Mouse (Mus musculus): ENCODE results near the gene D630045J12Rik. TPM values are rescaled to one million over a fixed set of nuclear protein-coding genes. Genes with fewer than 3 reads are reported as not detected.

The D630045J12Rik gene
- polyA plus RNA-seq, 1 experiment = 0.33 TPM

DNA sequence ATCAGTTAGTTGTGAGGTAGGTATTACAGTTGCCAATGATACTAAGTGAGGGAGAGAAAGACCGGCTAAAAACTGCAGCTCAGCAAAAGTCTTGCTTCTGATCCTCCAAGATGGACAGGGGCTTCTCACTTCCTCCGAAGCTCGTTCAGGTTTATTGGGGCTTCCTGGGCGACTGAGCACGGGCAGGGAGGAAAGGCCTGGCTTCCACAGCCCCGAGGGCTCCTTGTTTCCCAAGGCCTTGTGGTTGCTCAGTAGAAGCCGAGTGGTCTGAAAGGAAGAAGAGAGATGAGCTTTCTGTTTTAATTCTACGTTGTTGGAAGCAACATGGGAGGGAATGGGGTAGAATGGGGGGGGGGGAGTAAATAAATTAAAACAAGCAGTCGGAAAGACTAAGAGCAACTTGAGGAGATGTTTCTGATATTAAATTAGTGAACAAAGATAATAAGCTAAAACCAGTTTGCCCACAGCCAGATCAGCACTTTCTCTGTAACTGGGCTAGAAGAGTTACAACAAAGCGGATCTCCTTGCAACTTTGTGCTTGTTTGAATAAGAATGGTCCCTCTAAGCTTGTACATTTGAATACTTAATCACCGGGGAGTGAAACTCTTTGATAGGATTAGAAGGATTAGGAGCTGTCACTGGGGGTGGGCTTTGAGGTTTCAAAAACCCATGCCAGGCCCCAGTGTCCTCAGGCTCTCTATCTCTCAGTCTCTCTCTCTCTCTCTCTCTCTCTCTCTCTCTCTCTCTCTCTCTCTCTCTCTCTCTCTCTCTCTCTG lies 39.2 kb upstream of the D630045J12Rik start:
- TF ChIP-seq POLR2A (IDR thresholded peaks at IDR 0.05; ENCODE audit: low read depth, low read length) (no peak), CTCF (IDR thresholded peaks at IDR 0.05; ENCODE audit: extremely low read depth, insufficient read depth, insufficient read length, insufficient replicate concordance) (no peak)
- no peaks in the 10 kb centered on the region for H3K27me3 ChIP-seq (ENCODE audit: control insufficient read depth, insufficient read depth, low read length)
- no peak overlapping the region for H3K27ac ChIP-seq (ENCODE audit: insufficient read depth, low read length)
- H3K4me1 ChIP-seq (ENCODE audit: control insufficient read depth, insufficient read depth, insufficient read length) = no peaks in the 10 kb centered on the region
- DNase-seq (ENCODE audit: low read depth in 1 of 2, low spot score in 2 of 2) = no peak
- H3K36me3 ChIP-seq (ENCODE audit: control insufficient read depth, insufficient read depth, low read length) = no peaks in the 10 kb centered on the region
- 88% methylated on average over 11 of the region's 11 CpGs for WGBS
- H3K4me3 ChIP-seq (ENCODE audit: extremely low read depth, insufficient read depth, insufficient read length) = no peak overlapping the region

DNA sequence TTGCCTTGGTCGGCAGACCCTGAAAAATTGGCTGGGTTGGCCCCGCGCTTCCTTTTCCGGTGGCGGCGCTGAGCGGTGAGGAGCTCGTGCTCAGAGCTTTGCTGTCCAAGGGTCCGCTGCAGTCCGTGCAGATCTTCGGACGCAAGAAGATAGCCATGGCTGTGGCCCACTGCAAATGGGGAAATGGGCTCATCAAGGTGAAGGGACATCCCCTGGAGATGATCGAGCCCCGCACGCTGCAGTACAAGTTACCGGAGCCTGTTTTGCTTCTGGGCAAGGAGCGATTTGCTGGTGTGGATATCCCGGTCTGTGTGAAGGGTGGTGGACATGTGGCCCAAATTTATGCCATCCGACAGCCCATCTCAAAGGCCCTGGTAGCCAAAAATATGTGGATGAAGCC lies 30.6 kb upstream of the D630045J12Rik start:
- no peak for DNase-seq (ENCODE audit: low read depth in 1 of 2, low spot score in 2 of 2)
- TF ChIP-seq CTCF (IDR thresholded peaks at IDR 0.05; ENCODE audit: extremely low read depth, insufficient read depth, insufficient read length, insufficient replicate concordance) = no peak
- no peak for TF ChIP-seq POLR2A (IDR thresholded peaks at IDR 0.05; ENCODE audit: low read depth, low read length)
- no peaks in the 10 kb centered on the region for H3K27me3 ChIP-seq (ENCODE audit: control insufficient read depth, insufficient read depth, low read length)
- no peaks in the 10 kb centered on the region for H3K36me3 ChIP-seq (ENCODE audit: control insufficient read depth, insufficient read depth, low read length)
- H3K4me1 ChIP-seq (ENCODE audit: control insufficient read depth, insufficient read depth, insufficient read length) = no peaks in the 10 kb centered on the region
- 96% methylated on average over 19 of the region's 19 CpGs for WGBS
- no peak overlapping the region for H3K27ac ChIP-seq (ENCODE audit: insufficient read depth, low read length)
- H3K4me3 ChIP-seq (ENCODE audit: extremely low read depth, insufficient read depth, insufficient read length) = no peak overlapping the region

DNA sequence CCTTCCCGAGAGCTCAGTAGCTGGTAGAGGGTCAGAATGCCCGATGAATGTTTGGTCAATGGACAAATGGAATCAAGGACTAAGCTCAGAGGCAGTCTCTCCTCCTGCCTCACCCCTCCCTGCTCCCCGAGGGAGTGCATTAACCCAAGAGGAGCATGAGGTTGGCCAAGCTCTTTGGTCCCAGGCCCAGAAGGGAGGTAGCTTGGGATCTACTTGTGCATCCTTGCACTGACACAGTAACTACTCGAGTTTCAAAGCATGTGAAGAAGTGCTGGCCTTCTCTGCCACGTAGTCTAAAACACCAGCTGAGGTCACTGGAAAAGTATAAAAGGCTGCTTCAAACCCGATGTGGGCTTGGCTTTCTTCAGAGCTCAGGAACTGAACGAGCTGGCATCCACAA lies 10.7 kb upstream of the D630045J12Rik start:
- Histone ChIP-seq H3K27ac (ENCODE audit: insufficient read depth, low read length) (no peak overlapping the region), H3K4me1 (ENCODE audit: control insufficient read depth, insufficient read depth, insufficient read length) (no peaks in the 10 kb centered on the region), H3K4me3 (ENCODE audit: extremely low read depth, insufficient read depth, insufficient read length) (no peak overlapping the region), H3K36me3 (ENCODE audit: control insufficient read depth, insufficient read depth, low read length) (no peaks in the 10 kb centered on the region), H3K27me3 (ENCODE audit: control insufficient read depth, insufficient read depth, low read length) (no peaks in the 10 kb centered on the region)
- DNase-seq (ENCODE audit: low read depth in 1 of 2, low spot score in 2 of 2) = no peak
- WGBS = 80% methylated on average over 7 of the region's 7 CpGs
- no peak for TF ChIP-seq POLR2A (IDR thresholded peaks at IDR 0.05; ENCODE audit: low read depth, low read length)

DNA sequence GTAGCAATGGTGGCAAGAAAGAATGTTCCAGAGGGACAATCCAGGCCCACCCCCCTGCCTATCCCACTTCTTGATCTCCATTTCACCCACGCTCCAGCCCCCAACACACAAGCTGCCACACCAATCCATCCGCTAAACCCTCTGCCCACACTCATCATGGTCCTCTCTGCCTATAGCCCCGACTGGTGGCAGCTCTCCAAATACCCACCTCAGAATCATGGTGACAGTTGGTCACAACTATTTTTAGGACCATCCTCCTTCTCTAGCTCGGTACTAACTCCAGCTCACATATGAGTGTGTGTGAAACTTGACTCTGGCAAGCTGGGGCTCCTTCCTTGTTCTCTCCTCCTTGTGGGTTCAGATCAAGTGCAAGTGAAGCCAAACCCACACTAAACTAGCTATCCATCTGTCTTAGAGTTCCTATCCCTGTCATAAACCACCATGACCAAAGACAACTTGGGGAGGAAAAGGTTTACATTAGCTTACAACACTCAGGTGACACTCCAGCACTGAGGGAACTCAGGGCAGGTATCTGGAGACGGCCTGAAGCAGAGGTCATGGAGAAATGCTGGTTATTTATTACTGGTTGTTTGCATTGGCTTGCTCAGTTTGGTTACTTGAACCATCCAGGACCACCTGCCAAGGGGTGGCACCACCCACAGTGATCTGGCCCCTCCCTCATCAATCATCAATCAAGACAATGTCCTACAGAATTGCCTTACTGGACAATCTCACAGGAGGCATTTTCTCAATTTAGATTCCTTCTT lies 9.8 kb upstream of the D630045J12Rik start:
- no peaks in the 10 kb centered on the region for H3K4me1 ChIP-seq (ENCODE audit: control insufficient read depth, insufficient read depth, insufficient read length)

DNA sequence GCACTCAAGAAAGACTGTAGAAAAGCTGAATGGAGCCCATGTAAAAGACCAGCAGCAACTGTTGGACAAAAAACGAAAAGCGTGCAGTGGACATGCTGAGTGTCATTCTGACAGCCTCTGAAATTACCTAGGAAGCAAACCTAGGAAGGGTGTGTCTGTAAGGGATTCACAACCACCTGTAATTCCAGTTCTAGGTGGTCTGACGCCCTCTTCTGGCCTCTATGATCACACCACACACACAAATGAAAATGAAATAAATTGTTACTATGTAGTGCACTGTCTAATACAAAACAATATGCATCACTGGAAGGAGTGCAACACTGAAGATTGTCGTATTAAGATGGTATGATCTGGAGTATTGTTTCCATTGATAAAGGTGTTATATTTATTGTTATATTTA lies 8.1 kb upstream of the D630045J12Rik start:
- no peaks in the 10 kb centered on the region for H3K36me3 ChIP-seq (ENCODE audit: control insufficient read depth, insufficient read depth, low read length)
- no peak overlapping the region for H3K4me3 ChIP-seq (ENCODE audit: extremely low read depth, insufficient read depth, insufficient read length)
- no peaks in the 10 kb centered on the region for H3K4me1 ChIP-seq (ENCODE audit: control insufficient read depth, insufficient read depth, insufficient read length)
- TF ChIP-seq CTCF (IDR thresholded peaks at IDR 0.05; ENCODE audit: extremely low read depth, insufficient read depth, insufficient read length, insufficient replicate concordance) (no peak), POLR2A (IDR thresholded peaks at IDR 0.05; ENCODE audit: low read depth, low read length) (no peak)
- WGBS = 89% methylated on average over 4 of the region's 4 CpGs
- H3K27me3 ChIP-seq (ENCODE audit: control insufficient read depth, insufficient read depth, low read length) = no peaks in the 10 kb centered on the region
- H3K27ac ChIP-seq (ENCODE audit: insufficient read depth, low read length) = no peak overlapping the region
- DNase-seq (ENCODE audit: low read depth in 1 of 2, low spot score in 2 of 2) = no peak

More for the DNA sequence above, 9.8 kb upstream of the D630045J12Rik start:
- TF ChIP-seq POLR2A (IDR thresholded peaks at IDR 0.05; ENCODE audit: low read depth, low read length) (no peak), CTCF (IDR thresholded peaks at IDR 0.05; ENCODE audit: extremely low read depth, insufficient read depth, insufficient read length, insufficient replicate concordance) (no peak)
- 48% methylated on average over 5 of the region's 5 CpGs for WGBS
- no peak for DNase-seq (ENCODE audit: low read depth in 1 of 2, low spot score in 2 of 2)
- Histone ChIP-seq H3K27me3 (ENCODE audit: control insufficient read depth, insufficient read depth, low read length) (no peaks in the 10 kb centered on the region), H3K4me3 (ENCODE audit: extremely low read depth, insufficient read depth, insufficient read length) (no peak overlapping the region), H3K36me3 (ENCODE audit: control insufficient read depth, insufficient read depth, low read length) (no peaks in the 10 kb centered on the region), H3K27ac (ENCODE audit: insufficient read depth, low read length) (no peak overlapping the region)

DNA sequence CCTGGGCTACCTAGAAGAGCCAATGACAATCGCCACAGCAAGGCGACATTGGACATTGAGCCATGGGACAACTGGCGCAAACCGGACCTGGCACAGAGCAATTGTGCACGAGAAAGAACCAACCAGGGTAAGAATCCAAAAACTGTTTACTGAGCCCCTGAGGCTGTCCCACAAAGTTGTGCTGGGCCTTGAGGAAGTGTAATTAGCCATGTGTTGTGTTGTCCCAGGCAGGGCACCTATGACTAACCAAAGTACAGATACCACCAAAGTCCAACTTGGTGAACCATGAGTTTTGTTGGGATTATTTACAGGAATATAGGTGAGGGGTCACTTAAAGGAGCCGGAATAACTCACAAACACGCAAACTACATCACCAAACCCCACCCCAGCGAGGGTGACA lies 3.7 kb upstream of the D630045J12Rik start:
- 93% methylated on average over 8 of the region's 8 CpGs for WGBS
- peaks cover 6% of the 10 kb centered on the region; the same call in 1 of the 2 replicates for H3K4me1 ChIP-seq (ENCODE audit: control insufficient read depth, insufficient read depth, insufficient read length)
- no peak overlapping the region for H3K4me3 ChIP-seq (ENCODE audit: extremely low read depth, insufficient read depth, insufficient read length)
- no peak for TF ChIP-seq CTCF (IDR thresholded peaks at IDR 0.05; ENCODE audit: extremely low read depth, insufficient read depth, insufficient read length, insufficient replicate concordance)
- no peak for TF ChIP-seq POLR2A (IDR thresholded peaks at IDR 0.05; ENCODE audit: low read depth, low read length)
- H3K27me3 ChIP-seq (ENCODE audit: control insufficient read depth, insufficient read depth, low read length) = peaks cover 3% of the 10 kb centered on the region; the same call in 1 of the 2 replicates
- no peak for DNase-seq (ENCODE audit: low read depth in 1 of 2, low spot score in 2 of 2)
- no peak overlapping the region for H3K27ac ChIP-seq (ENCODE audit: insufficient read depth, low read length)
- H3K36me3 ChIP-seq (ENCODE audit: control insufficient read depth, insufficient read depth, low read length) = no peaks in the 10 kb centered on the region

DNA sequence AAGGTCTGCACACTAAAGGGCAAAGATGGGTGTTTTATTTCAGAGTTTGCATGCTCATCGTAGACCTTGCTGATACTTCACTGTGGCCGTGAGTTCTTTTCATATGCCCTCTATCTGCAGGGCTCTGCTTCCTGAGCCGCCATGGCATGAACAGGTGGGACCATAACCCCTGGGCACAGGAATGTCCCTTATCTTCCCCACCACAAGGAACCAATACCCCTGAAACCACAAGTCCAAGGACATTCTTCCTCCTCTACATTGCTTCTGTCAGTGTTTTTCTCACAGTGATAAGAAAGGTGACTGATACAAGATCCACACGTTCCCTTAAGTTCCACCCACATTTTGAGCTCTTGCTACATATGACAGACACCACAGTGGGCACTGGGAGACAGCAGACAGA lies 3.0 kb upstream of the D630045J12Rik start:
- H3K4me1 ChIP-seq (ENCODE audit: control insufficient read depth, insufficient read depth, insufficient read length) = peaks cover 6% of the 10 kb centered on the region; the same call in 1 of the 2 replicates
- H3K27me3 ChIP-seq (ENCODE audit: control insufficient read depth, insufficient read depth, low read length) = peaks cover 3% of the 10 kb centered on the region; the same call in 1 of the 2 replicates
- H3K36me3 ChIP-seq (ENCODE audit: control insufficient read depth, insufficient read depth, low read length) = no peaks in the 10 kb centered on the region
- H3K4me3 ChIP-seq (ENCODE audit: extremely low read depth, insufficient read depth, insufficient read length) = no peak overlapping the region
- WGBS = 73% methylated on average over 4 of the region's 4 CpGs
- TF ChIP-seq CTCF (IDR thresholded peaks at IDR 0.05; ENCODE audit: extremely low read depth, insufficient read depth, insufficient read length, insufficient replicate concordance) = no peak
- no peak for TF ChIP-seq POLR2A (IDR thresholded peaks at IDR 0.05; ENCODE audit: low read depth, low read length)
- no peak for DNase-seq (ENCODE audit: low read depth in 1 of 2, low spot score in 2 of 2)
- H3K27ac ChIP-seq (ENCODE audit: insufficient read depth, low read length) = no peak overlapping the region

Data from spleen, adult 2 months (tissue).